Mouse (Mus musculus): Measurements from ENCODE around the gene Gpr4. TPM values are rescaled to one million over a fixed set of nuclear protein-coding genes. Genes with fewer than 3 reads are reported as not detected.

Gpr4 gene
- total and polyA plus RNA-seq, 3 experiments, result 0.04 to 0.31 TPM; not detected in 1

GRCm38 (mm10) chr7:19217492-19217891 is 5.2 kb downstream of the Gpr4 start:
- in situ Hi-C loops (cut with MboI; ENCODE audit: low pct_ligation_motif_present, low pct_unique_long_range_greater_than_20kb, low sequenced_read_pairs) (no loop called here), dilution Hi-C loops (cut with MboI; ENCODE audit: extremely low pct_ligation_motif_present, extremely low pct_unique_long_range_greater_than_20kb, low sequenced_read_pairs) (no loop called here)
- Histone ChIP-seq H3K9me3 (replicated peaks; ENCODE audit: low read length) (no peaks in the 10 kb centered on the region), H3K9ac (ENCODE audit: insufficient read depth, low read depth) (no peak overlapping the region), H3K4me2 (ENCODE audit: insufficient read depth, low read depth, poor library complexity, severe bottlenecking) (no peak overlapping the region), H3K4me1 (ENCODE audit: control insufficient read depth in 1 of 2, insufficient read depth in 2 of 2) (peaks cover 2 to 32% of the 10 kb centered on the region in 2 experiments; a peak in 2 of 4 replicates), H3K79me2 (replicated peaks; ENCODE audit: control insufficient read depth, extremely low read depth, insufficient read depth, poor library complexity, severe bottlenecking) (no peaks in the 10 kb centered on the region), H3K27ac (ENCODE audit: insufficient read depth, low read depth) (no peak overlapping the region), H3K36me3 (replicated peaks in 1 of 2; ENCODE audit: control insufficient read depth in 1 of 2, insufficient read depth in 1 of 2, low read length in 1 of 2) (peaks cover 5 to 12% of the 10 kb centered on the region in 2 experiments), H3K27me3 (replicated peaks) (no peaks in the 10 kb centered on the region), H3K4me3 (replicated peaks in 1 of 3; ENCODE audit: low read depth in 2 of 3, low read length in 2 of 3, poor library complexity in 1 of 3) (no peak overlapping the region)
- TF ChIP-seq TCF12 (IDR thresholded peaks at IDR 0.05; ENCODE audit: low read depth, low read length) (no peak), PAX5 (IDR thresholded peaks at IDR 0.05; ENCODE audit: low read length) (no peak), NRF1 (IDR thresholded peaks at IDR 0.05; ENCODE audit: low read depth, low read length) (no peak), MYC (IDR thresholded peaks at IDR 0.05; ENCODE audit: low read depth, low read length) (no peak)
- no peak for DNase-seq (ENCODE audit: extremely low read depth)

DNA sequence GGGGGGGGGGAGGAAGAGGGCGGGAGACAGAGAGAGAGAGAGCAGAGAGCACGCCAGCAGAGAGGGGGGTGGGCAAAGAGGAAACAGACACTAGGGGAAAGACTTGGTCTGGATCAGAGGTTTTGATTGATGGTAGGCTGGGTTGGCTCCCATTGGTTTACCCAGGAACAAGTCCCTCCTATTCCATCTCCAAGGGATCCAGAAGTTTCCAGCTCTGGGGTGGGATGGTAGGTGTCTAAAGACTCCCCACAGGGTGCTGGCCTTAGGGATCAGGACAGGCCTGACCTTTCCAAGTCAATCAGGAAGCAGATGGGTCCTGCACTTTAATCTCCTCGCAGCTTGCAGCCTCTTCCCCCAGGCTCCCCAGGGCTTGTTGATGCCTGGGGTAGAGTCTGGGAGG is 5.6 kb downstream of the Gpr4 start:
- Histone ChIP-seq H3K36me3 (replicated peaks in 1 of 2; ENCODE audit: control insufficient read depth in 1 of 2, insufficient read depth in 1 of 2, low read length in 1 of 2) (peaks cover 9 to 17% of the 10 kb centered on the region in 2 experiments), H3K9ac (ENCODE audit: insufficient read depth, low read depth) (no peak overlapping the region), H3K27ac (ENCODE audit: insufficient read depth, low read depth) (no peak overlapping the region), H3K27me3 (replicated peaks) (no peaks in the 10 kb centered on the region), H3K4me3 (replicated peaks in 1 of 3; ENCODE audit: low read depth in 2 of 3, low read length in 2 of 3, poor library complexity in 1 of 3) (no peak overlapping the region), H3K4me2 (ENCODE audit: insufficient read depth, low read depth, poor library complexity, severe bottlenecking) (no peak overlapping the region), H3K9me3 (replicated peaks; ENCODE audit: low read length) (no peaks in the 10 kb centered on the region), H3K4me1 (ENCODE audit: control insufficient read depth in 1 of 2, insufficient read depth in 2 of 2) (peaks cover 2 to 32% of the 10 kb centered on the region in 2 experiments; a peak in 2 of 4 replicates), H3K79me2 (replicated peaks; ENCODE audit: control insufficient read depth, extremely low read depth, insufficient read depth, poor library complexity, severe bottlenecking) (no peaks in the 10 kb centered on the region)
- dilution Hi-C loops (cut with MboI; ENCODE audit: extremely low pct_ligation_motif_present, extremely low pct_unique_long_range_greater_than_20kb, low sequenced_read_pairs), result no loop called here
- no peak for DNase-seq (ENCODE audit: extremely low read depth)
- TF ChIP-seq MXI1 (IDR thresholded peaks at IDR 0.05; ENCODE audit: low read depth, low read length), result no peak
- in situ Hi-C loops (cut with MboI; ENCODE audit: low pct_ligation_motif_present, low pct_unique_long_range_greater_than_20kb, low sequenced_read_pairs), result no loop called here

GRCm38 (mm10) chr7:19220061-19220460 is 7.7 kb downstream of the Gpr4 start:
- TF ChIP-seq IRF4 (IDR thresholded peaks at IDR 0.05; ENCODE audit: low read depth, low read length) (no peak), ZKSCAN1 (IDR thresholded peaks at IDR 0.05; ENCODE audit: borderline replicate concordance, low read depth, low read length) (no peak), EP300 (IDR thresholded peaks at IDR 0.05; ENCODE audit: low read length) (no peak), RCOR1 (conservative IDR thresholded peaks at IDR 0.05; ENCODE audit: low read depth, low read length) (no peak), RAD21 (IDR thresholded peaks at IDR 0.05; ENCODE audit: low read depth, low read length) (peak; percentile 48), TBP (conservative IDR thresholded peaks at IDR 0.05; ENCODE audit: low read depth, low read length) (no peak), ZMIZ1 (IDR thresholded peaks at IDR 0.05; ENCODE audit: low read depth, low read length) (no peak), SMC3 (IDR thresholded peaks at IDR 0.05; ENCODE audit: low read depth, low read length) (peak; percentile 50), CTCF (conservative IDR thresholded peaks at IDR 0.05 in 1 of 2, IDR thresholded peaks at IDR 0.05 in 1 of 2; ENCODE audit: low read depth in 2 of 2, low read length in 2 of 2) (peak in 1 of 2 experiments; percentile 62; a peak in 2 of 4 replicates), MYC (IDR thresholded peaks at IDR 0.05; ENCODE audit: low read depth, low read length) (no peak)
- in situ Hi-C loops (cut with MboI; ENCODE audit: low pct_ligation_motif_present, low pct_unique_long_range_greater_than_20kb, low sequenced_read_pairs), result no loop called here
- Histone ChIP-seq H3K27ac (ENCODE audit: insufficient read depth, low read depth) (no peak overlapping the region), H3K9me3 (replicated peaks; ENCODE audit: low read length) (no peaks in the 10 kb centered on the region), H3K36me3 (replicated peaks in 1 of 2; ENCODE audit: control insufficient read depth in 1 of 2, insufficient read depth in 1 of 2, low read length in 1 of 2) (peaks cover 10 to 37% of the 10 kb centered on the region in 2 experiments), H3K4me2 (ENCODE audit: insufficient read depth, low read depth, poor library complexity, severe bottlenecking) (no peak overlapping the region), H3K79me2 (replicated peaks; ENCODE audit: control insufficient read depth, extremely low read depth, insufficient read depth, poor library complexity, severe bottlenecking) (no peaks in the 10 kb centered on the region), H3K9ac (ENCODE audit: insufficient read depth, low read depth) (no peak overlapping the region), H3K4me3 (replicated peaks in 1 of 3; ENCODE audit: low read depth in 2 of 3, low read length in 2 of 3, poor library complexity in 1 of 3) (no peak overlapping the region), H3K27me3 (replicated peaks) (no peaks in the 10 kb centered on the region), H3K4me1 (ENCODE audit: control insufficient read depth in 1 of 2, insufficient read depth in 2 of 2) (peaks cover 2 to 28% of the 10 kb centered on the region in 2 experiments; a peak in 2 of 4 replicates)
- dilution Hi-C loops (cut with MboI; ENCODE audit: extremely low pct_ligation_motif_present, extremely low pct_unique_long_range_greater_than_20kb, low sequenced_read_pairs), result no loop called here
- DNase-seq (ENCODE audit: extremely low read depth), result no peak

Measured in CH12.LX (cell line).